Mouse (Mus musculus) testis, adult 2 months (tissue): ENCODE data around the gene Wdr41.

Experiments used
- CTCF ChIP-seq: fragments of 200-500 bp; IDR thresholded peaks from 2 replicates; pipeline ENCODE4 v1.5.1; 2012; ENCODE audit warnings: low read depth, mild to moderate bottlenecking, inconsistent platforms, low read length, moderate library complexity; ENCODE audit not compliant: control insufficient read depth, insufficient read depth, insufficient replicate concordance
- POLR2A ChIP-seq: fragments of 200-500 bp; IDR thresholded peaks from 2 replicates; pipeline ENCODE4 v1.6.1; 2012; ENCODE audit warnings: low read depth, mild to moderate bottlenecking, inconsistent platforms, low read length, moderate library complexity; ENCODE audit not compliant: control insufficient read depth

DNA sequence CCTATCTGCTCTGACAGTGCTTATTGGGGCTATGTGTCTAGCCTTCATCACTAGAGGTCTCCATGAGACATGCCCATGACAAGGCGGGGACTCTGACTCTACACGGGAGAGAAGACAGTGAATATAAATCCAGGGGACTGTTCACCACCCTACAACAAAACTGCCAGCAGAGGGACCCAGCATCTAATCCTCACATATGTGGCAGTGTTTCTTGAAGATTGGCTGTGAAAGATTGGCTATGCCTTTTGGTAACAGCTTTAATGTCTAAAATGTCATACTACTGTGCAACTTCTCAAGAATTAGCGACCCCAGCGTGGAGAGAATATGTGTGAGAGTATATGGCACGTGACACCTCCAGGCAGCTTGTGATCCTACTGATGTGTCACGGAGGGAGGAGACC is 91.7 kb downstream of the Wdr41 start:
- TF ChIP-seq POLR2A (no peak), CTCF (no peak)
